Mouse (Mus musculus) common myeloid progenitor, adult 5-6 weeks (primary cell): ENCODE results near the gene Polr1e. TPM values are rescaled to one million over a fixed set of nuclear protein-coding genes. Genes with fewer than 3 reads are reported as not detected.
"Not testable (repeated sequence)": the region's sequence is repeated elsewhere in the genome, so short reads cannot be mapped to it uniquely, and the experiment has no call there.

Source experiments
- ATAC-seq: replicated peaks from 2 replicates; pipeline ENCODE4 v1.8.0; 2016; ENCODE audit warnings: low read depth, mild to moderate bottlenecking, moderate TSS enrichment, inconsistent platforms; ENCODE audit not compliant: poor library complexity, severe bottlenecking
- total RNA-seq: library from RNA; stranded (forward); fragments of 200-1000, 187-1606 nt; gene quantifications from 2 replicates; pipeline ENCODE4 v1.2.3, GENCODE M21; 2017

The Polr1e gene
- total RNA-seq, 1 experiment from 2014 or later: 66.8 TPM

DNA sequence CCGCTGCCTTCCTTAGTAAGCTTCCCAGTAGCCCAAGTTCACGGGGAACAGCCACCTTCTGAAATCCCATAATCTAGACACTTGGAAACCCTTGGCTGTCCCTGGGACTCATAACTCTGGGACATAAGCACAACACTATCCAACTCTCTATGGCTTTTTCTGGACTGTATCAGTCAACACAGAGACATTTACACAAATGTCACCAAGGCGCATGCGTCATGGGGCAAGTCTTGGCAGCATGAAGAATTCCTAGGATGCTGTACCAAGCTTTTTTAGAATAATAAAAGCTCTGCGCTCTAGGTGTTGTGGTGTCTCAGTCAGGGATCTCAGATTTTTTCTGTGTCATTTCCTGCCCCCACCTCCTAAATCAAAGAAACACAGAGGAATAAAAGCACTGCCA, 28.3 kb downstream of the Polr1e start:
- ATAC-seq: no peak

DNA sequence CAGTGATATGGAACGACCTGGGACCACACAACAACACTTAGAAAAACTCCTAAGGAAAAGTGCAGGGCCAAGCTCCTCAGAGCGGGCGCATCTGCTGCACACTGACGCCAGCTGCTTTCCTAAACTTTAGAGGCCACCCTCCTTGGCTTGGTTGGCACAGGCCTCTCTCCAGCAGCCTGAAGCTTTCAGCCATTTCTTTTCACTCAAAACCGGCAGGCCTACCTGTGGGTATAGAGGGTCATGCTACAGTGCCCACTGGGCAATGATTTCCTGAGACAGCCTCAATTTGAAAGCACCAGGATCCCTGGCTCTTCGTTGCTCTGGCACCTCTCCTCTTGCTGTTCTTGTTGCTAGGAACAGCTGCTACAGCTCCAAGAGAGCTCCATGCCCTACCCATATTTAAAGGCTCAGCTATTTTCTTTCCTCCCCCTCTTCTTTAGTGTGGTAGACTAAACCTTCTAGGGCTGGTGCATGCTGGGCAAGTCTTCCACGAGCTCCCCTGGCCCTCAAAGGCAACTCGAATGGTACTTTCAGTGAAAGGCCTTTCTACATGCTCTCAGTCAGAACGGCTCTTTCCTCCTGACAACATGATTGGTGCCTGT, 29.0 kb downstream of the Polr1e start:
- ATAC-seq: no peak

DNA sequence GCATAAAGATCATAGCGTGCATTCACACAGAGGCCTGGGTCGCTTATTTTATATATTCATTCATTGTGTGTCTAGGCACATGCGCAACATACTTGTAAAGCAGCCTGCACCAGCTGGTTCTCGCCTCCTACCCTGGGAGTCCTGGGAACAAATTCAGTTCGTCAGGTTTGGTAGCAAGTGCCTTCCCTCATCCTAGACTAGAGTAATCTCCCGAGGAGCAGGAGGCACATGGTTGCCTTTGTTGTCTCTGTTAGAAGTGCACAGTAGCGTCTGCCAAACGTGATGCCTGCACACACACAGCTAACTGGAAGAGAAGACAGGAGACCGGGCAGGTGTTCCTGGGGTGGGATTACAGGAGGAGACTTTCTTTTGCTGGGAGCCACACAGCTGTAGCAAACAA, 29.6 kb downstream of the Polr1e start:
- no peak for ATAC-seq

DNA sequence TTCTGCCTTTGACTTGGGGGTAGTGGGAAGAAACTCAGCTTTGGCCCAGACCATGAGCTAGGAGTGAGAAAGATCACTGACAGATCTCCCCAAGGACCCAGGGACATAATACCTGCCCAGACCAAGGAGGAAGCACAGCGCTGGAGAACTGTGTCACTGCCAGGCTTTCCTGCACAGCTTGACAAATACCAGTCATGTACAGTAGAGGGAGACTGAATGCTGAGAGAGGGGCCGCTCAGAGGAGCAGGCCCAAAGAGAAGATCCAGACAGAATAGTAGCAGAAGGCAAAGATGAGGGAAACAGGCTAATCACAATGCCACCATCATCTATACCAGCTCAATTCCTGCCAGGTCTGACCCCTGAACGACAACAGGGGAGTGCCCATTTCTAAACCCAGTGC, 36.5 kb downstream of the Polr1e start:
- ATAC-seq: peak; percentile 95

DNA sequence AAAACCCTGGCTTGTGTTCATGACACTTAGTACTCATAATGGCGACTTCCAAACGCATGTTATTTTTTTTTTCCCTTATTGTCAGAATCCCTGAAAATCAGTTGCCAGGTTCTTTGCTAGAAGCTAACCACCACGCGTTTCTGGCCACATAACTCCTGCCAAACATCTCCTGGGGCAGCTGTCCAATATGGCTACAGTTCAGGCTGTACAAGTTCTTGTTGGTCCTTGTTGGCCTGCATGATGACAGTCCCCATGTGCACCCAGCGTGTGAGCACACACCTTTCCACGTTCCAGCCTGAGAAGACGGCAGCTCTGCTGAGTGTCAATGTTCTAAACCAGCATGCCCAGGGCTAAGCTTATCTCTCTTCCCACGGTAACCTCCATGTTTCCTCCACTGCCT, 37.1 kb downstream of the Polr1e start:
- ATAC-seq: no peak

DNA sequence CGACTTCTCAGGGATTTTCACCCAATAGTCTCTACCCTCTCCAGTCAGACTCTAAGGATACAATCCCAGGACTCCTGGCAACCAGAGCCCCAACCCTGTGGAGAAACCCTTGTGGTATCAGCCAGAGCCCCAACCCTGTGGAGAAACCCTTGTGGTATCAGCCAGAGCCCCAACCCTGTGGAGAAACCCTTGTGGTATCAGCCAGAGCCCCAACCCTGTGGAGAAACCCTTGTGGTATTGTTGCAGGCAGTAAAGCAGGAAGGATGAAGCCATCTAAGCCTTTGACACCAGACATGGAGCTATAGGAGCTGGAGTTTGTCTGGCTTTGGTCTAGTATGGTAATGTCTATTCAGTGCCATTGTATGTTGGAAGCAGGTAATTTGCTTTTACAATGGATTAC, 45.5 kb downstream of the Polr1e start:
- ATAC-seq: peak; percentile 83

DNA sequence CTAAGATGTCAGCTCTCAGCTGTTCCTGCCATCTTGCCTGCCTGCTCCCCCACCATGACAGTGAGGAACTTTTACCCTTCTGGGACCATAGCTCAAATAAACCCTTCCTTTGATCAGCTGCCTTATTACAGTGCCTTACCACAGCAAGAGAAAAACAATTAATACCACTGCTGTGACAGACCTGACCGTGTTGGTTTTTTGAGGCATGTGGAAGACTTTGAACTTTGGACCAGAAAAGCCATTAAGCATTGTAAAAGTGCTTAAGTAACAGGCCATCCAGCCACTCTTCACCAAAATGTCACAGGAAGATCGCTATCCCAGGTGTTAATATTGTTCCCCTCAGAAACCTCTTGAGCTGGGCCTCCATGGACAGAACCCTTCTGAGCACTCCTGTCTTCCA, 46.2 kb downstream of the Polr1e start:
- no peak for ATAC-seq

DNA sequence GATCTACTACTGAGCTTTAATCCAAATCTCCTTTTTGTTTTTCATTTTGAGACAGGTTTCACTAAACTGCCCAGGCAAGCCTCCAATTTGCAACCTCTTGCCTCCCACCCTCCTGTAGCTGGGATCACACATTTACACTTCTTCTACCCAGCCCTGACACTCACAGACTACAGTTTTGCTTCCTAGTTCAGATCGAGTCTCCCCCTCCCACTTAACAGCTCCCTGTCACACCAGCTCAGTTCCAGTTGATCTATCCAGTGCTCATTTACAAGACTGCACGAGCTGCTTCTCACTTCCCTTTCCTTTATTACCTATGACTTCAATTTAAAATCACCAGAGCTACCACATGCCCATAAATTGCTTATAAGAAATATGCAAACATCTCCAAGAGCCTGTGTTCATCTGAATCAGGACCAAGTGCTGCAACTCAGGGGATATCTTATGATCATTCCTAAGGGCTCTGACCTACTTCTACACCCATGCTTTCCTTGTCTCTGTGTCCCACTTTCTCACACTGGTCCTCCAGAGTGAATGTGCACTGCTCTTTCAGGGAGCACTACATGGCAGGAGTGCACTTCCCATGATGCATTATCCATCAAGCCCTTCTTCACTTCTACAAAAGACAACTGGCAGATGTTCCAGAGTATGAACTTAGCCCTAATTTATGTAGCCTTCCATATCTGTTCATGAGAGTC, 47.8 kb downstream of the Polr1e start:
- ATAC-seq: no peak

DNA sequence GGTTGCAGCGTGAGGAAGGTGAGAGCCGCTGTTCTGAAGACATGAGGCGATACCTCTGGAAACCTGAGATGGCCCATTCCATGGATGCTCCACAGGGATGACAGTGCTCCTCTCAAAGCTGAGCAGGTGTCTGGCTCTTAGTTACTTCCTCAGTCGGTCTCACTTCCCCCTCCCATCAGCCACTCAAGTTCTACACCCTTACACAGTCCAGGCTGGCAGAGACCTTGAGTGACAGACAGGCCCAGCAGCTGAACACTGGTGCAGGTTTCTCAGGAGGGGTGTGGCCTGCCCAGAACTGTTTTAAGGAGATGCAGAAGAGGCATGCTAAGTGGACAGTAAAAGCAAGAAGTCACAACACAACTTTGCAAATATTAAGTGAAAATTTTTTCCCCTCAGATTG, 49.4 kb downstream of the Polr1e start:
- peak; percentile 71 for ATAC-seq

DNA sequence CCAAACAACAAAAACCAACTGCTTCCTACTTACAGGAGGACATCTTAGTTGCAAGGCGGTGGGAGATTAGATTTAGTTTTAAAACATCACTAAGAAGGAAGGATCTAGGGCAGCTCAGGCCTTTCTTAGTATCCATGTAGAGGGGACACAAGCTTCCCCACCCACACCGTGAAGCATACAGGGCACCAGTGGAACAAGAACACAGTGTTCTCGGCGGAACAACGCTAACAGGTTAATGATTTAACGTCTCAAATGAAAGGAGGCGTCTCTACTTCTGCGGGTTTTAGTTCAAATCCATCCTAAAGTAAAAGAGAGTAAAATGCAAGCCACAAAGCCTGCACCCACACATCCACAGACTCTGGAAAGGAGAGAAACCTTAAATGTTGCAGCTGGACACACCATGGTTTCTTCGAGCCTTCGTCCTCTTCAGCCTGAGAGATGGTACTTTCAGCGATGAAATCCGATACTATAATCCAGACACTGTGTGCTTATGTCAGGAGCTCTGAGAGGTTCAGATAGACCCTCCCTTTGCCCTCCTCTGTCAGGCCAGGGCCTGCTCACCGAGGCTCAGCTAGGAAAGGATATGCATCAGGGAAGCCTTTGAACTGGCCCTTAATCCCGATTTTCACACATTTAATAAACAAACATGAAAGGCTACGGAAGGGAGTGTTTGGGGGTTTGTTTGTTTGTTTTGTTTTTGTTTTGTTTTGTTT, 54.0 kb downstream of the Polr1e start:
- ATAC-seq: no peak

DNA sequence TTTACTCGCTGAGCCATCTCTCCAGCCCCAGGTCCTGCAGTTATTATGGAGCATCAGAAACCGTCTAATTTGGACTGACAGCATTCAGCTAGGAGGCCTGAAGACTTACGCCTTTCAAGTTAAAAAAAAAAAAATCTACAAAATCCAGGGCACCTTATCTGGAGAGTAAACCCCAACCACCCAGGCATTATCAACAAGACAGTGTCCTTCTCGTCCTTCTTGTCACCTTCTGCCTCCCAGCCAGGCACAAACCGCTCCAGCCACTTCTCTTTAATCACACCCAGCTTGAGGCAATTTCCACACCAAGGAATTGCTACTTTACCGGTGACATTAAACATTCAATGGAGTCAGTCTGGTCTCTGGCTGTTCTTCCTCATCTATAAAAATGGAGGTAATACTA, 55.2 kb downstream of the Polr1e start:
- peak; percentile 62; the same call in 1 of the 2 replicates for ATAC-seq

DNA sequence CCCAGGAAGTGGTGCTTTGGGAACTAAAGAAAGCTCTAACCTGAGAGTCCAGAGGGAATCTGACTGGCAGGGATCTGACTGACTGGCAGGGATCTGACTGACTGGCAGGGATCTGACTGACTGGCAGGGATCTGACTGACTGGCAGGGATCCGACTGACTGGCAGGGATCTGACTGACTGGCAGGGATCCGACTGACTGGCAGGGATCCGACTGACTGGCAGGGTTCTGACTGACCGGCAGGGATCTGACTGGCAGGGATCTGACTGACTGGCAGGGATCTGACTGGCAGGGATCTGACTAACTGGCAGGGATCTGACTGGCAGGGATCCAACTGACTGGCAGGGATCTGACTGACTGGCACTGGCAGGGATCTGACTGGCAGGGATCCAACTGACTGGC, 62.7 kb downstream of the Polr1e start:
- not testable (repeated sequence) for ATAC-seq

DNA sequence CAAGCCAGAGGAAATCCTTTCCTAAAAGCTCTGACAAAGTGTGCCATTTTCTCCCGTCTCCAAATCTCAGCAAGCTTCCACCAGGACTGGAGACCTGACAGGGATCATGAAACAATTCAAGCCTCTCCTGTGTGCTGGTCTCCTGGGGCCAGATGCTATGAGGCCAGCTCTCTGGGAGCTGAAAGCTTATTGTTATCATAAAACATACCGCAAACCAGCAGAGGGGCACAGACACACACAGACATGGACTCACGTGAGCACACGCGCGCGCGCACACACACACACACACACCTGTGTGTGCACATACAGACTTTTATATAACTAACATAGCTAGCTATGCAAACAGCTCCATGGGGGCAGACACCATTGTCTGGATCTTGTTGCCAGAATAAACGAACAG, 64.6 kb downstream of the Polr1e start:
- ATAC-seq: no peak

DNA sequence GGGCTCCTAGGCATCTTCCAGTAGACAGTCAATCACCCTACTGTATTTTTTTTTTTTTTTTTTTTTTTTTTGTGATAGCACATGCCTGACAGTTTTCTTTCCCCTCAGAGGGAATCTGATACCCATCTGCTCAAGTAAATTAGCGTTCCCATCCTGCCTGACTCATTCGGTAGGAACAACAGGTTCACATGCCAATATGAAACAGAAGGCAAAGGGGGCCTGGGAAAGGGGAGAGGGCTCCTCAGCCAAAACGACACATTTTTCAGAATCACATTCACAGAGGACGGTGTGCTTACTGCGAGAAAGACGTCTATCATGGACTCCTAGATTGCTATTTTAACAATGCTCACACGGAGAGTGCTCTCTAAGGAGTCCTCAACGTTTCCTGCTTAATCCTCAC, 65.1 kb downstream of the Polr1e start:
- no peak for ATAC-seq

DNA sequence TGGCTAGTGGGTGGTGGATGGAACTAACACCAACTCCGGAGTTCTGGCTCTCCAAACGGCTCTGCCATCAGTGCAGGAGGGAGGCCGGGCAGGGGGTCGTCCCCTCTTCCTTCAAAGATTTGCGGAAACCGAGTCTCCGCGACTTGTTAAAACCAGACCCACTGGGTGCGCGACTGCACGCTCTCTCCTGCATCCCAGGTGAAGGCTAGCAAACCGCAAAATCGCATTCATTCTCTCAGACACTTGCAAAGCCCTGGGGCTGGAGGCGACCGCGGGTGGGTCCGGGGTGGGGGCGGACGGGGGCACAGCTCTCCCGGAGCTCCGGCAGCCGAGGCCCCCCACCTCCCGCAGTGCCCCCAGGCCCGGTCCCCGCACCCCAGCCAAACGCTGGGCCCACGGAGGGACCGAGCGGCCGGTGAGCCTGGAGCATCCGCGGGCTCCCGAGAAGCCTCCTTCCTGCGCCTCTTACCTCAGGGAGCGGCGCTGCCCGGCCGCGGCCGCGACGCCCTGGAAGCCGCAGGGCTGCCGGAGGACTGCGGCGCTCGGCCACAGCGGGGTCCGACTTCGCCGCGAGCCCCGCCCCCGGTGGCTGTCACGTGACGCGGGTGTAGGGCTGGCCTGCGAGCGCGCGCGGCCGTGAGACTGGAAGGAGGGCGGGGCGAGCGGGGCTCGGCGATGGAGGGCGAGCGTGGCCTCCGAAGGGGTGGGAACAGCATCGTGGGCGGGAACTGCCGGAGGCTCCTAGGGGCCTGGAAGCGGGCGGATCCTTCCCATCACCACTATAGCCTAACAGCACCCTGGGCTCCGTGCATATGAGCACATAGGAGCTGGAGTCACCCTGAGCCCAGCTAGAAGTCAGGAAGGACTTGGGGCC, 65.9 kb downstream of the Polr1e start, which contains the start of gene Fbxo10:
Fbxo10 (minus strand) TSS at position 584 of the 874 bp plus-strand sequence.
- ATAC-seq: peak; percentile 95

DNA sequence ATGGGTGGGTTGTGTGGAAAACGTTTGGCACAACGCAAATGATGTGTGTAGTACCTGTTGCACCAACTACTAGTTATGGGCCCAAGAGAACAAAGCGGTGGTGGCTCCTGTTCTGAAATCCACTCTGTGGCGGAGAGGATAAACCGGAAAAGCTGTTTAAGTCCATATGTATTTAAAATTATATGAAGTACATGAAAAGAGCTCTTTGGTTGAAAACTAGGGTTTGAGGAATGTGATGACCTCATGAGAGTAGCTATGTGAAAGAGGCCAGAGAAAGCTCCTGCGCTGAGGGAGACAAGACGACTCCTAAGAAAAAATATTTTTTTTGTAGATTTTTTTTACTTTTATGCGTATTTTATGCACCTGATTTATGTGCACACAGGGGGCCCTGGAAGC, 66.5 kb downstream of the Polr1e start:
- ATAC-seq: no peak
